Mouse (Mus musculus): ENCODE results near the gene Prpf6.

The Prpf6 gene

DNA sequence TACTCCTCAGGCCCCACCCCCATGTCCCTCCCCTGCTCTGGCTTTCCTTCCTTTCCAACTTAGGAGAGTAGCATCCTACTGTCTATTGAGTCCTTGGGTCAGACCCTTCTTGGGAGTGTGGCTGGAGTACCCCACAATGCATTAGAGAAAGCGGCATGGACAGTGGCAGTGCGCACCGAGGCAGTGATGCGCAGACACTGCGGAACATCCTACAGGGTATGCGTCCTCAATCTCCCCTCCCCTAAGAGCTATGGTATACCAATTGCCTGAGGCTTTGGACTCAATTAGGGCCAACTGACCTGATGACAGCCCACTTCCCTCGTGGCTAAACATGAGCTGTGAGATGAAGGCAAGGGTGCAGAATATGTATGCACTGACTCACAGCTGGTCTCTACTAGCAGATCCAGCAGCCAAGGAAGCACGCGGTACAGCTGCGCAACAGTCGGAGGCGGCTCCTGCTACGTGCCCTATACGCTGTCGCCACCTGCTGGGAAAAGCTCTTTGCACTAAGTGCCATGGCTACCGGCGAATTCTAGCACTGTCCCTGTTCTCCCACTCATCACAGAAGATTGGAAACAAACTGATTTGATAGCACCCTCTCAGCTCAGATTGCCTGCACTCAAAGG lies 67.4 kb downstream of the Prpf6 start:
- DNase-seq: peak; percentile 63

DNA sequence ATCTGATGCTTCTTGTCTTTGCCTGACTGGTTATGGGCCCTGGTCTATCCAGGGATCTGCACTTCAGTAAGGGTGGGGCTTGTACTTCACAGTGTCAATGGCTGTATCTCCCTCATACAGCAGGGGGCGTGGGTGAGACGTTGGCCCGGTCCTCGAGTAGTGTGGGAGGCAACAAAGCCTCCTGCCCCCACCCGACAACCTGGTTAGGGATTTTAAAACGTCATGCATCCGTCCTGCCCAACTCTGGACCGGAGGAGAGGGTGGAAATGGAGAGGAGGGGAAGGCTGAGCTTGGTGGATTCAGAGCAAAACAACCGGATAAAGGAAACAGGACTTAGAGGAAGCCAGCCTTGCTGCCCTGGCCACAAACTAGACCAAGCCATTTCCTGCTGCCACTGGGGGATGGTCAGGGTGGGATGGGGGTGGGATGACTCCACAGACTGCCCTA lies 68.0 kb downstream of the Prpf6 start:
- peak; percentile 86 for DNase-seq

- DNase-seq: no peak
These were observed 71.1 kb downstream of the Prpf6 start for GRCm38 (mm10) chr2:181662620-181663297.

- peak; percentile 69 for DNase-seq
These were observed 71.6 kb downstream of the Prpf6 start for GRCm38 (mm10) chr2:181663298-181663630.

DNA sequence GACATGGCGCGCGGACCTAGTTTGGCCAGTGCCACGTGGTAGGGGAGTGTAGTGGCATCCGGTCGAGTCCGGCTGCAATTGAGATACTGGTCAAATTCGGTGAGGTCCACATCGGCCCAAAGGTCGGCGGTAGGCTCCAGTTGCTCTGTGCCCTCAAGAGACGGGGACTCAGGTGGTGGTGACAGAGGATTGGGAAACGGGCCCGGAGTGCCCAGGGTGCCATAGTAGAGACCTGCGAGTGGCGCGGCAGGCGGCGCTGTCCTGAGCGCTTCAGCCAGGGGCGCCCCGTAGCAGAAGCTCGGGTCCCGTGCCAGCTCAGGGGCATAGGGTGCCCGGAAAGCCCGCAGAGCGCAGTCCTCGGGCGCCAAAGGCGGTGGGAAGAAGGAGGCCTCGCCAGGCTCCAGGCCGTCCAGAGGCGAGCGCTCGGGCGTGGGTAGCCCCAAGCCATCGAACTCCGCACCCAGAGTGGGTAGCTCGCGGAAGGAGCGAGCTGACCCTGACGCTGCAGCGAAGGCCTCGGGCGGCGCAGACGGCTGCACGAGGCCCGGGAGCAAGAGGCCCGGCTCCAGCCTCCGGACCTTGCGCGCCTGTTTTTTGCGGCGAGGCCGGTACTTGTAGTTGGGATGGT lies 78.7 kb downstream of the Prpf6 start:
- DNase-seq: no peak

DNA sequence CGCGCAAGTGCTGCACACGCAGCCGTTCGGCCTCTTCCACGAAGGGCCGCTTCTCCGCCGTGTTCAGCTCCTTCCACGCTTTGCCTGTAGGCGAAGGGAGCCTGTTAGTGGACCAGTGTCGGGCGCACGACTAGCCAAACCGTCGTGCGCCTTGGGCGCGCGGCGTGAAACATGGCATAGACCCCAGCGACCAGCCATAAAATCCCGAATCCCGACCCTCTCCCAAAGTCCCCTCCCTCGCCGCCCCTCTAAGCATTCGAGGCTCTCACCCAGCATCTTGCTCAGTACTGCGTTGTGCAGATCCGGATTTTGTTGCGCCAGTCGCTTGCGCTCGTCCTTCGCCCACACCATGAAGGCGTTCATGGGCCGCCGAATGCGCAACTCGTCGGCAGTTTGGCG lies 79.2 kb downstream of the Prpf6 start:
- DNase-seq: no peak

DNA sequence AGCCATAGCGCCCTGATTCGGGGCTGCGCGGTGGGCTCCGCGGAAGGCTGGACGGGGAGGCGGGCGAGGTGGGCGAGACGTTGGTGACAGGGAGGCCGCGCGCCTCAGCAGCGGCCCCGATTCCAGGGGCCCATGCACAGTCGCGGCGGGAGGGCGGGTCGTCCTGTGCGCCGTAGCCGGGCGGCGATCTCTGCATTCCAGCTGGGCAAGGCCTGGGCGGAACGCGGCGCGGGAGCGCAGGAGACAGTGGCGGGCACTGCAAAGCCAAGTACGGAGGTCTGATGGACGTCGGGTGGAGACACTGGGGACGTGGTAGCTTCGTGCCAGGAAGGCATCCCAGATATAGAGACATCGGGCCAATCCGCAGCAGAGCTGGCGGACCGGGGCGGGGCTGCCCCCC lies 79.7 kb downstream of the Prpf6 start, which contains the start of gene Sox18:
TSS of gene Sox18 (minus strand) at position 315 of the 400 bp plus-strand sequence.
- DNase-seq: peak; percentile 60

DNA sequence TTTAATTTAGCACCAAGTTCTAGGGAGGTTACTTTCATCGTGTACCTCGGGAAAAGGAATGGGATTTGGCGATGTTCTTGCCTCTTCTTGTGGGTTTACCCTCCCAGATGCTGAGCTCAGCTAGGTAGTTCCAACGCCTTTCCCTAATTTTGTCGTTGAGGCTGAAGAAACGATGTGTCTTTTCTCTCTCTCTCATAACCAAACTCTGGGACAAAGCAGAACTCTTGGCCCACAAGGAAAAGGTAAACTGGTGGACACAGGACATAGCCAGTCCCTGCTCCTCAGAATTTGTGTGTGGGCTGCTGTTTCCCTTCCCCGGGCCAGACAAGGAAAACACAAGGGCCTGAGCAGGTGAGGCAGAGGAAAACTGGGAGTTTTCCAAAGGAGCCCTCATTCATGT lies 80.3 kb downstream of the Prpf6 start:
- DNase-seq: no peak

DNA sequence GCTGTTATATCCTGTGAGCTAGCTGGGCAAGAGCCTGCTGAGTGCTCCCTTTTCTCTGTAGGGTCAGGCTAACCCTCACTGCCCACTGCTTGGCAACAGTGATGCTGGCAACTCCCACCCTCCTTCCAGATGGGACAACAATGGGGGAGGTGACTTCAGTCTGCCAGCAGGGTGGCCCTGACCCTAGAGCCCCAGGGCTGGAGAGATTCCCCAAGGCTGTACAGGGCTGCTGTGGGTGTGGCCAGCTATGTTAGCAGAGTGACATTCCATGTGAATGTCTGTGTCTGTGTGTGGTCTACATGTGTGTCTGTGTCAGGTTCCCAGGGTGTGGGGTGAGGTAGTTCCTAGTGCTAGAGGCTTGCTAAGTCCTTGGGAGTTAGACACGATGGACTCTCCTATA lies 81.8 kb downstream of the Prpf6 start:
- no peak for DNase-seq

GRCm38 (mm10) chr2:181674934-181675333 lies 83.3 kb downstream of the Prpf6 start:
- no peak for DNase-seq

GRCm38 (mm10) chr2:181675454-181675853 lies 83.8 kb downstream of the Prpf6 start:
- DNase-seq: peak; percentile 87

DNA sequence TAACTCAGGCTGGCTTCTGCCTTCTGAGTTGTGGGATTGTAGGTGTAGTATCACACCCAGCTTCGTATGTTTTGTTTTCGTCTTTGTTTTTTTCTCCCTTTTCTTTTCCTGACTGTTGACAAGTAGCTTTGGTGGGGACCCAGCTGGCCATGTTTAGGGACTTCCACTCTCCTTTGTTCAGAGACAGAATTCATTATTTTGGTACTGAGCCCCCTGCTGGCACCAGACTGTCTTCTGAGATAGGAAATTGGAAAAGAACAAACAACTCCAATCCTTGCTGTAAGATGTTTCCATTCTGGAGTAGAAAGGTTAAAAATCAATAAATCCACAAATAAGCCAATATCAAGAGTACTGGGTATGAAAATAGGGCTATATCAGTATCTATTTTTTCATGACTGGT lies 84.8 kb downstream of the Prpf6 start:
- no peak for DNase-seq

DNA sequence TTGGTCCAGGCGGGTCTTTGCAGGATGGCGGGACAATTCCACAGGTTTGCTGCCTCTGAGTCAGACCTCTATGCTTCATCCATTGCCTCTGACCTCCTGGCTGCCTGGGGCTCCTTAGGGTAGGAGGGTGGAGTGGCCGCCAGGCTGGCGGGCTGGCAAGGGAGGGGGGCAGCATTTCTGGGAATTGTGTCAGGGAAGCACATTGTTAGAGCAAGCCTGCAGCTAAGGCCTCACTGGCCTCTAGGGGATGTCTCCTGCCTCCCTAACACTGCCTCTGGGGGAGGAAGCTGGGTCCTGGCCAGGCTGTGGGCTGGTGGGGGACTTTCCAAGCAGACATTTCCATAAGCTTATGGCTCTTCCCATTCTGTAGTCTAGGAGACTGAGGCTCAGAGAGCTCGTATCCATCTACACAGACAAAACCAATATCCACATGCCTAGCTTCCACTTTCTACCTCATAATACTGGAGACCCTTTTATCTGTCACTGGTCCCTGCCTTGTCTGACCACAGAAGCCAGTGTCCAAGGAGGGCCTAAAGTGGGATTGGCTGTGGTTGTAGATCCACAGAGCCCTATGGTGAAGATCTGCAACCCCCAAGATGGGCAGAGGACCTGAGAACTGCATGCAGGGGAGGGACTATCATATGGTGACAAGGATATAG lies 85.6 kb downstream of the Prpf6 start:
- peak; percentile 71 for DNase-seq

- peak; percentile 64 for DNase-seq
These were observed 86.1 kb downstream of the Prpf6 start for GRCm38 (mm10) chr2:181677755-181678098.

DNA sequence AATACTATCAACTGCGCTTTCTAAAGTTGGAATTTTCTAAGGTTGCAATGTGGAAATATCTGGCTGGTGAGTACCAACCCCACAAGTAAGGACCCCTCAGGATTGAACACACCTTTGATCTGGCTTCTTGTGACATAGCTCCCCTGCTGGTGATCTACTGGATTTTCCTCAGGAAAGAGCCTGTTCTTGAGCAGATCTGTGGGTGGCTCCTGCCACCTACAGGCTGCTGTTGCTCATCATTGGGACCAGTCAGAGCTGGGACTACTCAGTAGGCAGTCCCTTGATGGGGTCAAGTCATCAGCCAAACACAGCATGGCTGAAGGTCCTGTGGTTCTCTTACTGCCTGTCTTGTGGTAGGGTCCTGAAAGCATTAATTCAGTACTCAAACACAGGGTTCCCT lies 87.1 kb downstream of the Prpf6 start:
- peak; percentile 87 for DNase-seq

DNA sequence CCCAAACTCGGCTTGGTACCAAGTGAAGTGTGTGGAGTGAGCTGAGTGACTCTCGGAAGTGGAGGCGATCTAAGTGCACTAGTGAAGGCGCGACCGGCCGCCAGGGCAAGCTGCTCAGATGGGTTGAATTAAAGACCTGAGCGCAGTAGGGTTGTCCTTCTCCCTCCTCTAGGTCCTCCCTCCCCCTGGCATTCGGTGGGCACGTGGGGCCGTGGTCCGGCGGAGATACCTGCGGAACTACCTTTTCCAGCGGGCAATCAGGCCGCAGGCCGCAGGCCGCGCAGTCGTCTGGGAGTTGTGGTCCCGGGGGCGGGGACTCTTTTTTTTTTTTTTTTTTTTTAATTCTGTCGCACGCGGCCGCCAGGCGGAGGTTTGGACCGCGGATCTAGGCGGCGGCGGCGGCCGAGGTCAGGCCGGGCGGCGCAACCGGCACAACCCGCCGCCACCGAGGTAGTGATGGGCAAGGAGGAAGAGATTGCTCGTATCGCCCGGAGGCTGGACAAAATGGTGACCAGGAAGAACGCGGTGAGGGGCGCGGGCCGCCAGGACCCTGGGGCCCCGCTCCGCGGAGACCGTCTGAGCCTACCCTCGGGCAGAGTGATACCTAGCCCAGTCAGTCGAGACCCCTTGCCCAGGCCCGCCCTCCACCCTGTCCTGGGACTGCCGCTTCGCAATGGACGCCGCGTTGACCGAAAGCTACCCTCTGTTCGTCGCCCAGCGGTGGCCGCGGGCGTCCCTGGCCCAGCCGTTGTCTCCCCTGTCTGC lies 88.5 kb downstream of the Prpf6 start, which contains the start of gene Tcea2:
TSS of gene Tcea2 (plus strand) at position 360 of the 765 bp plus-strand sequence.
- peak; percentile 81 for DNase-seq

GRCm38 (mm10) chr2:181680716-181681117 lies 89.0 kb downstream of the Prpf6 start:
- no peak for DNase-seq

DNA sequence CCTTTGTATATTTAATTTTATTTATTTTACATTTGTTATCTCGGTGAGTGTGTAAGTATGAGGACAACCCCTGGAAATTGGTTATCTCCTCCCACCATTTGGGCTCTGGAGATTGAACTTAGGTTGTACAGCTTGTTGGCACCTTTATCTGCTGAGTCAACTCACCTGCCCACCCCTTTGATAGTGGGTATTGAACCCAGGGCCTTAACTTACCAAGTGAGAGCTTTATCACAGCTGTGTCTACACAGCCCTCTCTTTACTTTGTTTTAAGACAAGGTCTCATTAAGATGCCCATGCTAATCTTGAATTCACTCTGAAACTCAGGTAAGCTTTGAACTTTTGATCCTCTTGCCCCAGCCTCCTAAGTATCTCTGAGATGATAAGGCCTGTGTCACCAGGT lies 90.3 kb downstream of the Prpf6 start:
- no peak for DNase-seq

- DNase-seq: no peak
These were observed 91.7 kb downstream of the Prpf6 start for GRCm38 (mm10) chr2:181683381-181683780.

GRCm38 (mm10) chr2:181684713-181685112 lies 93.0 kb downstream of the Prpf6 start:
- no peak for DNase-seq

GRCm38 (mm10) chr2:181685686-181686085 lies 94.0 kb downstream of the Prpf6 start:
- no peak for DNase-seq

DNA sequence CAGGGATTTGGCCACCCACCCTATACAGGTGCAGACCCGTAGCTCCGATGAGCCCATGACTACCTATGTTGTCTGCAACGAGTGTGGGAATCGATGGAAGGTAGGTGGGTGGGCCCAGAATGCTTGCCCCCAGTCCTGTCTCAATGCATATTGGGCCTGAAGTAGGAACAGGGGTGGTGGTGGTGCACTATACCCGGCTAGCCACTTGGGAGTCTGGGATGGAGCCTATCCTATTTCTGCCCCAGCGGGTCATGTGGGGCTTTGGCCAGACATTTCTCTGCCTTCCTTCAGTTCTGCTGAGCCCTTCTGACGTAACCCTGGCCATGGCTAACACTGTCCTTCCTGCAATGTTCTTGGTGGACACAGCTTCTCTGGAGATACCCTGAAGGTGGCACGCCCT lies 95.9 kb downstream of the Prpf6 start:
- DNase-seq: no peak
